Mouse (Mus musculus) spleen, postnatal 10 days (tissue): ENCODE data around the gene Gabrb3.
"Not testable (repeated sequence)": the region's sequence is repeated elsewhere in the genome, so short reads cannot be mapped to it uniquely, and the experiment has no call there.

Experiments used
- DNase-seq, 2 experiments: peaks; one replicate each; pipeline ENCODE4 v3.0.0; 2021 to 2022; ENCODE audit warnings: low spot score in 2 of 2

Gene Gabrb3

DNA sequence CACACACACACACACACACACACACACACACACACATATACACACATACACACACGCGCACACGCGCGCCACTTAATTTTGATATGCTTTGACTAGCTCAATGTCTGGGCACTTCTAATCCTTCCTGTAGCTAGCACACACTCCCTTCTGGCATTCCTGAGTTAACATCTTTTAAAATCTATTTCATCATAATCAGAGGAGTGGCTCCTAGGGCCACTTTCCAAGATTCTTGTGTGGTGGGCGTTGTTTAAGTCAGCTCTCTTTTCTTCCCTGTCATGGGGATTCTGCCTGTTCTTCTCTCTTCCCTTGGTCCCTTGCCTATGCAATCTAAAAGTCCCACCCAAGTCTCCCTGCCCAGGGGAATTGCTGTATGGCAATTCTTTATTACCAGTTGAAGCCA lies 286.6 kb downstream of the Gabrb3 start:
- no peak for DNase-seq

GRCm38 (mm10) chr7:57706976-57707740 lies 287.7 kb downstream of the Gabrb3 start:
- no peak for DNase-seq

DNA sequence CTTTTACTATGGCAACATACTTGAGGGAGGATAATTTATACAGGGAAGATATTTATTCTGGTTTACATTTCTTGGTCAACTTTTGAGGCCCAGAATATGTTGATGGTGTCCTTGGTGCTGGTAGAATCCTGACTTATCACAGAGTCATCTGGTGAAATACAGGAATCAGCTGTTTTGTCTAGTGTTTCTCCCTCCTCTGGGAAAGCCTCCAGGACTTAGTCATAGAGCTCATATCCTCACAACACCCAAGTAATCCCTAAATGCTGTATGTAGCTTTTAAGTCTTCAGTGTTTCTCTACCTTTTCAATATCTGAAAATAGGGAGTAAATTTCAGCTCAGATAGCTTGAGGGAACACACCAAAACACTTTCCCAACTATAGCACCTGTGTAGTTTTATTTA lies 292.2 kb downstream of the Gabrb3 start:
- no peak for DNase-seq

DNA sequence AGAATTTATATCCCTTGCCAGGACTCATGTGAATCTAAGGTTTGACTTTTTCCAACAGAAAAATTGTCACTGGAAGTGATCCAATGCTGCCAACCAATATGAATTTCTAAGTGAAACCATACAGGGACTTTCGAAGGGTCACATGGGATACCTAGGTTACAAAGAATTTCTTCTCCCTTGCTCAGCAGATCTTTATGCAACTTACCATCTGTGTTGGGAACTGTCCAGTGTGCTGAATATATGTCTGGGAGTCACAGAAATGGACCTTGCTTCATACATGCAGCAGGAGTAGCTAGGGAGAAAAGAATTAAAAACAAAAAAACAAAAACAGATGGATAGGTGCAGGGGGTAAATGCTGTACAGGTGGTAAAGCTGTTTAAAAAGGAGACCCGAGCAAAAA lies 327.3 kb downstream of the Gabrb3 start:
- no peak for DNase-seq

GRCm38 (mm10) chr7:57760466-57760865 lies 341.0 kb downstream of the Gabrb3 start:
- DNase-seq, result no peak

- DNase-seq, result no peak
These were observed 359.3 kb downstream of the Gabrb3 start for GRCm38 (mm10) chr7:57778754-57779153.

GRCm38 (mm10) chr7:57786102-57786501 lies 366.6 kb downstream of the Gabrb3 start:
- not testable (repeated sequence) for DNase-seq

- no peak for DNase-seq
These were observed 368.0 kb downstream of the Gabrb3 start for GRCm38 (mm10) chr7:57787520-57787919.

DNA sequence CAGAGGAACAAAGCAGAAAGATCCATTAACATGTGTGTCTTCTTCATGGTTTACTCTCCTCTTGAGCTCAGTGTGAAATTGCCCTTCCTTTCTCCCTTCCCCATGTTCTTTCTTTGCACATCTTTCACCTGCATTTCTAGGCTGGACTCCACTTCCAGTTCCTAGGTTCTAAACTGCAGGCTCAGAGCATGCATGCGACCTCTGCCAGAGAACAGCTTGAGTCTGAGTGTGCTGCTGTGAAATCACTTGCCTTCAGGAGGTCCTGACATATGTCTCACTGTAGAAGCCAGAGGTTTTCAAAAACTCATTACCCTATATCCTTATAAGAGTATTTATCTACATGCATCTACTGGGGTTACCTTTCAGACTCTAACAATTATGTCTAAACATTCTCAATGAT lies 383.8 kb downstream of the Gabrb3 start:
- DNase-seq, result no peak

- no peak for DNase-seq
These were observed 394.2 kb downstream of the Gabrb3 start for GRCm38 (mm10) chr7:57813716-57814115.

DNA sequence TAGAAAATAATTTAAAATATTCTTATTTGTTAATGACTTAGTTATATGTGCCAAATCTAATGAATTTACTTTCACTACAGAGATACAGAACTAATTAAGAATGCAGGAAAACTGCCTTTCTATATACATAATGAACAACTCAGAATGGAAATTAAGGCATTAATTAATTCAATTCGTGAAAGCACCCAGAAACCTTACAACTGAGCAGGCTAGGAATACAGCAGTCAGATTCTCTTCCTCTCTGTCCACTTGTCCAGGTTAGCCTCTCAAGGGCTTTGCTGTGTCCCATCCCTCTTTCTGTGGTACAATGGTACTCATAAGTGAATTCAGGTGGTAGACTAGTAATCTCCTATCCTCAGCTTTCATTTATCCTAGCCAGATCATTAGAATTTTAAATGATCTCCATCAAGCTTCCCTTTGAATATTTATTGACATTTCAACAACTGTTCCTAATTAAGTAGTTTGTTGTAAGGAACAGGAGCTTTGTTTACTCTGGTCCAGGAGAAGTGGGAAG lies 422.9 kb downstream of the Gabrb3 start:
- DNase-seq, result no peak

GRCm38 (mm10) chr7:57867951-57868350 lies 448.5 kb downstream of the Gabrb3 start:
- DNase-seq, result no peak
